Mouse (Mus musculus) heart, adult 2 months (tissue): ENCODE results near the gene Rpl39l.

Experiments used
- CTCF ChIP-seq: fragments of 200-600 bp; IDR thresholded peaks from 2 replicates; pipeline ENCODE4 v1.8.1; 2022; ENCODE audit warnings: antibody characterized with exemption, mild to moderate bottlenecking, moderate library complexity
- EP300 ChIP-seq: fragments of 200-500 bp; IDR thresholded peaks from 2 replicates; pipeline ENCODE4 v1.6.1; 2011; ENCODE audit warnings: low read depth, low read length, control low read depth; ENCODE audit not compliant: insufficient read depth

DNA sequence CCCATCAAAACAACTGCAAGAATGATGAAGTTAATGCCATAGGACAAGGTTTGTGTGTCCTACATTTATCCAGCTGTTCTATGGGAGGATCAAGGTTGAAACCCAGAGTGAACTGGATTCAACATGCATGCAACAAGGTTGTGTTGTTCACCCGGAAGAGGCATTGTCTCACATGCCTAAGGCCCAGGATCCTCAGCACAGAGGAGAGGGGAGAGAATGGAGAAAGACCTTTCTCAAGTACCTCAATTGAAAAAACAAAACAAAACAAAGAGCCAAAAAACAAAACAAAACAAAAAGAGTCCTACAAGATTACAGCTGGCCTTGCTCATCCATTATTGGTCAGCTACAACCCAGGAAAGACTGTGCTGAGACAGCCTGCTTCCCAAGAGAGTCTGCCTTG, 42.4 kb upstream of the Rpl39l start:
- no peak for TF ChIP-seq CTCF
- TF ChIP-seq EP300: no peak
